Mouse (Mus musculus) retina, postnatal 7 days (tissue): ENCODE measurements around the gene Por.

ENCODE experiments used
- DNase-seq: peaks from one replicate; pipeline ENCODE4 v3.0.0-alpha.2; 2012; ENCODE audit warnings: low read depth, low spot score

Gene Por

GRCm38 (mm10) chr5:135702190-135702589, 32.4 kb downstream of the Por start:
- no peak for DNase-seq

- DNase-seq = no peak
Measured at GRCm38 (mm10) chr5:135702682-135703192, 32.9 kb downstream of the Por start.

GRCm38 (mm10) chr5:135703431-135703830, 33.6 kb downstream of the Por start:
- DNase-seq = no peak

- no peak for DNase-seq
Measured at GRCm38 (mm10) chr5:135705383-135705782, 35.5 kb downstream of the Por start.

GRCm38 (mm10) chr5:135707039-135707438, 37.2 kb downstream of the Por start:
- no peak for DNase-seq

GRCm38 (mm10) chr5:135707855-135708254, 38.0 kb downstream of the Por start:
- no peak for DNase-seq

GRCm38 (mm10) chr5:135709716-135710115, 39.9 kb downstream of the Por start:
- no peak for DNase-seq

GRCm38 (mm10) chr5:135710599-135711214, 40.9 kb downstream of the Por start:
- DNase-seq = no peak

- DNase-seq = no peak
Measured at GRCm38 (mm10) chr5:135711582-135712355, 41.9 kb downstream of the Por start.

- no peak for DNase-seq
Measured at GRCm38 (mm10) chr5:135712803-135713202, 43.0 kb downstream of the Por start.

GRCm38 (mm10) chr5:135713441-135714218, 43.8 kb downstream of the Por start:
- DNase-seq = no peak

- no peak for DNase-seq
Measured at GRCm38 (mm10) chr5:135715624-135716023, 45.8 kb downstream of the Por start.

GRCm38 (mm10) chr5:135719586-135720120, 49.8 kb downstream of the Por start:
- DNase-seq = no peak

- no peak for DNase-seq
Measured at GRCm38 (mm10) chr5:135720121-135720520, 50.3 kb downstream of the Por start.

GRCm38 (mm10) chr5:135721076-135721475, 51.2 kb downstream of the Por start:
- DNase-seq = no peak

GRCm38 (mm10) chr5:135722121-135722520, 52.3 kb downstream of the Por start:
- DNase-seq = no peak

- no peak for DNase-seq
Measured at GRCm38 (mm10) chr5:135723165-135723751, 53.4 kb downstream of the Por start.

GRCm38 (mm10) chr5:135724536-135725322, 54.9 kb downstream of the Por start:
- no peak for DNase-seq

GRCm38 (mm10) chr5:135725391-135725841, 55.6 kb downstream of the Por start:
- DNase-seq = no peak

- DNase-seq = no peak
Measured at GRCm38 (mm10) chr5:135725991-135726390, 56.2 kb downstream of the Por start.
